In genomic region chr13:95614757-95615156, GRCm38 (mm10) we compare ENCODE assay signal across 12 mouse cellular contexts. TPM values are rescaled to one million over a fixed set of nuclear protein-coding genes. Genes with fewer than 3 reads are reported as not detected.
A peak's percentile ranks its signal among the peaks of the same experiment; 100 is the strongest.
DNase-seq lines count a peak whose midpoint lies in the region; ATAC-seq and TF ChIP-seq lines count a peak whose summit lies in the region.
"Had no signal": no experiment of that assay in that cellular context is flagged by ENCODE, and none has a peak within 500 bp of the region (broad histone marks: within the 10 kb centered on the region; RNA-seq: fewer than 3 reads in every experiment).

No protein-coding gene starts in this region.

- WGBS in heart, embryonic 11.5 days (ENCODE audit: insufficient replicate concordance), result 55% methylated on average over 6 of the region's 6 CpGs
- 62% methylated on average over 6 of the region's 6 CpGs for WGBS in lung, postnatal 0 days
- WGBS in heart, embryonic 14.5 days, result 50% methylated on average over 6 of the region's 6 CpGs
- WGBS in liver, postnatal 0 days (ENCODE audit: insufficient replicate concordance), result 36% methylated on average over 6 of the region's 6 CpGs

- TF ChIP-seq CTCF in lung, postnatal 0 days (IDR thresholded peaks at IDR 0.05), result no peak
- no peak for TF ChIP-seq CTCF in liver, postnatal 0 days (IDR thresholded peaks at IDR 0.05; ENCODE audit: low read depth)

- peaks cover 9% of the 10 kb centered on the region for H3K36me3 ChIP-seq in heart, embryonic 11.5 days (ENCODE audit: control insufficient read depth, insufficient read depth, low read length)
- no peaks in the 10 kb centered on the region for H3K36me3 ChIP-seq in lung, postnatal 0 days (ENCODE audit: insufficient read depth, low read length)
- H3K36me3 ChIP-seq in heart, embryonic 14.5 days (ENCODE audit: control insufficient read depth, insufficient read depth, low read length), result peaks cover 26% of the 10 kb centered on the region
- H3K36me3 ChIP-seq in liver, postnatal 0 days (replicated peaks; ENCODE audit: insufficient read depth, low read length), result peaks cover 3% of the 10 kb centered on the region; the same call in 1 of the 2 replicates
- H3K36me3 ChIP-seq: hindbrain, embryonic 15.5 days had no signal

- H3K9me3 ChIP-seq in heart, embryonic 11.5 days (replicated peaks; ENCODE audit: control insufficient read depth, low read length), result no peaks in the 10 kb centered on the region
- no peaks in the 10 kb centered on the region for H3K9me3 ChIP-seq in lung, postnatal 0 days (ENCODE audit: low read length)
- no peaks in the 10 kb centered on the region for H3K9me3 ChIP-seq in heart, embryonic 14.5 days (ENCODE audit: control insufficient read depth, low read length)
- no peaks in the 10 kb centered on the region for H3K9me3 ChIP-seq in liver, postnatal 0 days (ENCODE audit: low read length)
- H3K9me3 ChIP-seq: hindbrain, embryonic 15.5 days had no signal

- peaks cover 54% of the 10 kb centered on the region for H3K4me1 ChIP-seq in heart, embryonic 11.5 days (ENCODE audit: control insufficient read depth, insufficient read depth, low read length)
- peaks cover 5% of the 10 kb centered on the region; the same call in 1 of the 2 replicates for H3K4me1 ChIP-seq in lung, postnatal 0 days (ENCODE audit: insufficient read depth, low read depth, low read length)
- H3K4me1 ChIP-seq in heart, embryonic 14.5 days (ENCODE audit: control insufficient read depth in 2 of 2, insufficient read depth in 2 of 2, low read length in 2 of 2), result peaks cover 19 to 57% of the 10 kb centered on the region in 2 experiments
- peaks cover 45% of the 10 kb centered on the region for H3K4me1 ChIP-seq in liver, postnatal 0 days (ENCODE audit: insufficient read depth)

- no peak for DNase-seq in heart, postnatal 4 days
- DNase-seq in lung, postnatal 0 days (ENCODE audit: low spot score), result peak; percentile 26
- DNase-seq in lung, adult 18-20 months, result no peak
- no peak for DNase-seq in liver, postnatal 0 days
- no peak for DNase-seq in layer of hippocampus, adult 9-10 months (ENCODE audit: low spot score)
- no peak for DNase-seq in adrenal gland, postnatal 25 days
- DNase-seq: lung, adult 2 months; right cerebral cortex, postnatal 25 days; thymus, adult 2 months had no signal

- no peak for ATAC-seq in heart, embryonic 11.5 days (replicated peaks; ENCODE audit: insufficient number of reproducible peaks, low FRiP score, low TSS enrichment)
- no peak for ATAC-seq in lung, postnatal 0 days
- ATAC-seq in heart, embryonic 14.5 days (ENCODE audit: insufficient number of reproducible peaks, insufficient read depth, low FRiP score, low read depth), result no peak
- ATAC-seq in liver, postnatal 0 days, result no peak

- TF ChIP-seq EP300 in lung, postnatal 0 days (IDR thresholded peaks at IDR 0.05), result no peak
- TF ChIP-seq EP300 in liver, postnatal 0 days (IDR thresholded peaks at IDR 0.05; ENCODE audit: low read depth), result no peak

- H3K27me3 ChIP-seq in heart, embryonic 11.5 days (ENCODE audit: control insufficient read depth, insufficient read depth, low read length), result no peaks in the 10 kb centered on the region
- no peaks in the 10 kb centered on the region for H3K27me3 ChIP-seq in lung, postnatal 0 days (replicated peaks; ENCODE audit: insufficient read depth, low read length)
- H3K27me3 ChIP-seq in heart, embryonic 14.5 days (ENCODE audit: control insufficient read depth, insufficient read depth, low read length), result no peaks in the 10 kb centered on the region
- no peaks in the 10 kb centered on the region for H3K27me3 ChIP-seq in liver, postnatal 0 days (ENCODE audit: insufficient read depth, low read length)
- H3K27me3 ChIP-seq: hindbrain, embryonic 15.5 days had no signal

- H3K4me3 ChIP-seq in heart, embryonic 11.5 days (ENCODE audit: low read depth, low read length), result peak overlapping the region; percentile 85
- no peak overlapping the region for H3K4me3 ChIP-seq in lung, postnatal 0 days (ENCODE audit: low read depth, low read length)
- H3K4me3 ChIP-seq in heart, embryonic 14.5 days (ENCODE audit: control insufficient read depth in 1 of 2, insufficient read depth in 1 of 2, low read depth in 1 of 2, low read length in 2 of 2), result peak overlapping the region; percentile 4 to 80; a peak in 2 of 4 replicates
- 0 out of 2 replicates have a peak overlapping the region, but pooled peaks have one; percentile 3 for H3K4me3 ChIP-seq in liver, postnatal 0 days (ENCODE audit: low read depth, low read length)
- H3K4me3 ChIP-seq: hindbrain, embryonic 15.5 days had no signal

- H3K4me2 ChIP-seq in heart, embryonic 11.5 days, result peak overlapping the region; percentile 89
- H3K4me2 ChIP-seq in lung, postnatal 0 days (replicated peaks; ENCODE audit: low read depth, low read length), result no peak overlapping the region; the same call in 1 of the 2 replicates
- H3K4me2 ChIP-seq in heart, embryonic 14.5 days (ENCODE audit: low read length), result peak overlapping the region; percentile 79
- H3K4me2 ChIP-seq in liver, postnatal 0 days (ENCODE audit: low read depth, low read length), result peak overlapping the region; percentile 98
- H3K4me2 ChIP-seq: hindbrain, embryonic 15.5 days had no signal

- 0 out of 2 replicates have a peak overlapping the region, but pooled peaks have one; percentile 3 for H3K27ac ChIP-seq in heart, embryonic 11.5 days (ENCODE audit: low read depth, low read length)
- 0 out of 2 replicates have a peak overlapping the region, but pooled peaks have one; percentile 9 for H3K27ac ChIP-seq in lung, postnatal 0 days (ENCODE audit: low read length)
- peak overlapping the region in 1 of 2 experiments; percentile 19; a peak in 2 of 4 replicates for H3K27ac ChIP-seq in heart, embryonic 14.5 days (replicated peaks in 1 of 2; ENCODE audit: control insufficient read depth in 1 of 2, insufficient read depth in 1 of 2, low read depth in 2 of 2, low read length in 2 of 2)
- H3K27ac ChIP-seq in liver, postnatal 0 days (ENCODE audit: low read depth), result peak overlapping the region; percentile 39; the same call in 1 of the 2 replicates
- H3K27ac ChIP-seq: hindbrain, embryonic 15.5 days had no signal

- peak overlapping the region; percentile 67 for H3K9ac ChIP-seq in heart, embryonic 11.5 days (ENCODE audit: low read depth, low read length)
- no peak overlapping the region for H3K9ac ChIP-seq in lung, postnatal 0 days (replicated peaks; ENCODE audit: low read depth)
- H3K9ac ChIP-seq in heart, embryonic 14.5 days (ENCODE audit: low read length), result peak overlapping the region; percentile 98
- no peak overlapping the region; the same call in 1 of the 2 replicates for H3K9ac ChIP-seq in liver, postnatal 0 days (replicated peaks)
- H3K9ac ChIP-seq: hindbrain, embryonic 15.5 days had no signal

RNA-seq across cellular contexts. Expression of gene F2r, which starts 3.5 kb away (rescaled TPM):
- 171 and 195 TPM in 2 replicates for polyA plus RNA-seq in heart, embryonic 11.5 days (2014; fragmentation: Nextera tagmentation; extraction: Ambion mirVana)
- 10 to 100 TPM; 66.3 to 72.7 TPM for total RNA-seq in heart, postnatal 4 days (2021)
- polyA plus RNA-seq in lung, postnatal 0 days (2015; fragmentation: Nextera tagmentation; extraction: Ambion mirVana), result 118 and 134 TPM in 2 replicates
- polyA plus RNA-seq in heart, embryonic 14.5 days (2014; fragmentation: Nextera tagmentation; extraction: Ambion mirVana), result 128 and 133 TPM in 2 replicates
- polyA plus RNA-seq in liver, postnatal 0 days (2015; fragmentation: Nextera tagmentation; extraction: Ambion mirVana), result 25.5 and 28.6 TPM in 2 replicates
- 108 and 116 TPM in 2 replicates for total RNA-seq in adrenal gland, postnatal 25 days (2021)

Comparison
In these comparisons a context has a peak if more than half of its experiments do, and no peak if none do; other contexts are left out.
1. H3K9ac ChIP-seq: peak in heart, embryonic 11.5 days (single experiment) and heart, embryonic 14.5 days (single experiment); none in lung, postnatal 0 days (single experiment) and liver, postnatal 0 days (single experiment).